Comparison of ENCODE assay signal across 24 mouse cellular contexts in the genomic region with DNA sequence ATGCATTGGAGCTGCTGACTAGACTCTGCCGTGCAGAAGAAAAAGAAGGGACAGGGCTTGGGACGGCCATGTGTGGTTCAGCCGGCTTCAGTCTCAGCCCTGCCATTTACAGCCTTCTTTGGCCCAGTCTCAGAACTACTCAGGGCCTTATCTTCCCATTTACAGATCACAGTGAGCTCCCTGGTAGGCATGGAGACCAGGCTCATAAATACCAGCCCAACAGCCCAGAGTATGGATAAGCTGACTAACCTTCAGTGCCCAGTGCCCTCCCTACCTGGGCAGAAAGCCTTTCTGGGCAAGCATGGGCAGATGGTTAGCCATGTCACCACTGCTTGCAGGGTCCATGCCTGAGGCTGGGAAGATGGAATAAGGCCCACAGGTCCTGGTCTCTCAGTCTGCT.
DNase-seq lines count a peak whose midpoint lies in the region; ATAC-seq and TF ChIP-seq lines count a peak whose summit lies in the region.
"Had no signal": no experiment of that assay in that cellular context is flagged by ENCODE, and none has a peak within 500 bp of the region (broad histone marks: within the 10 kb centered on the region; RNA-seq: fewer than 3 reads in every experiment).

No protein-coding gene starts in this region.

- no peak for TF ChIP-seq CTCF in layer of hippocampus, adult 2 months (conservative IDR thresholded peaks at IDR 0.05)

- H3K9me3 ChIP-seq in embryonic facial prominence, embryonic 10.5 days, result no peaks in the 10 kb centered on the region
- H3K9me3 ChIP-seq: embryonic facial prominence, embryonic 12.5 days; intestine, embryonic 15.5 days; limb, embryonic 13.5 days; lung, embryonic 15.5 days; megakaryocyte, embryonic 14.5 days; neural tube, embryonic 15.5 days; stomach, embryonic 15.5 days had no signal

- ATAC-seq in megakaryocyte-erythroid progenitor cell, adult 5-6 weeks (replicated peaks; ENCODE audit: low FRiP score, low TSS enrichment, poor library complexity, severe bottlenecking), result peak; percentile 93
- ATAC-seq in inflammation-experienced regulatory T-cells, adult 6 months, result no peak
- ATAC-seq: hindbrain, embryonic 16.5 days; intestine, embryonic 15.5 days had no signal

- H3K27me3 ChIP-seq in embryonic facial prominence, embryonic 10.5 days (replicated peaks; ENCODE audit: low read depth, poor library complexity, severe bottlenecking), result no peaks in the 10 kb centered on the region
- H3K27me3 ChIP-seq: embryonic facial prominence, embryonic 12.5 days; intestine, embryonic 15.5 days; limb, embryonic 13.5 days; lung, embryonic 15.5 days; megakaryocyte, embryonic 14.5 days; neural tube, embryonic 15.5 days; stomach, embryonic 15.5 days had no signal

- 84% methylated on average over 3 of the region's 3 CpGs for WGBS in embryonic facial prominence, embryonic 10.5 days

- peak overlapping the region; percentile 78; the same call in 1 of the 2 replicates for H3K27ac ChIP-seq in layer of hippocampus, adult 2 months
- H3K27ac ChIP-seq in embryonic facial prominence, embryonic 10.5 days (replicated peaks), result 0 out of 2 replicates have a peak overlapping the region, but pooled peaks have one; percentile 6
- H3K27ac ChIP-seq: embryonic facial prominence, embryonic 12.5 days; heart, adult 2 months; intestine, embryonic 15.5 days; limb, embryonic 13.5 days; lung, embryonic 15.5 days; stomach, embryonic 15.5 days had no signal

- H3K4me1 ChIP-seq in embryonic facial prominence, embryonic 10.5 days, result peaks cover 41% of the 10 kb centered on the region

- H3K4me3 ChIP-seq in layer of hippocampus, adult 2 months, result no peak overlapping the region
- no peak overlapping the region for H3K4me3 ChIP-seq in embryonic facial prominence, embryonic 10.5 days
- H3K4me3 ChIP-seq: embryonic facial prominence, embryonic 12.5 days; heart, adult 2 months; intestine, embryonic 15.5 days; limb, embryonic 13.5 days; lung, embryonic 15.5 days; neural tube, embryonic 15.5 days; stomach, embryonic 15.5 days had no signal

- peak; percentile 94 for DNase-seq in heart, adult 11 months
- DNase-seq in heart, adult 8-10 months (ENCODE audit: low spot score), result no peak
- DNase-seq in layer of hippocampus, adult 2 months (ENCODE audit: low spot score in 2 of 2), result no peak
- no peak for DNase-seq in layer of hippocampus, postnatal 36 days
- no peak for DNase-seq in embryonic facial prominence, embryonic 10.5 days (ENCODE audit: low spot score)
- DNase-seq: cerebellum, adult 8-10 months; cerebellum, postnatal 25 days; gastrocnemius, postnatal 14 days; kidney, adult 2 months; kidney, postnatal 36 days; midbrain, embryonic 14.5 days; retina, postnatal 1 day; right cerebral cortex, postnatal 14 days had no signal

- no peaks in the 10 kb centered on the region for H3K36me3 ChIP-seq in embryonic facial prominence, embryonic 10.5 days (replicated peaks)
- H3K36me3 ChIP-seq: intestine, embryonic 15.5 days; limb, embryonic 13.5 days; lung, embryonic 15.5 days; stomach, embryonic 15.5 days had no signal
